Mouse (Mus musculus) bone marrow, adult 2 months (tissue): ENCODE results near the gene Gck.

ENCODE experiments used
- CTCF ChIP-seq: fragments of 200-500 bp; IDR thresholded peaks from 2 replicates; pipeline ENCODE4 v1.5.1; 2011; ENCODE audit warnings: low read length, control low read depth; ENCODE audit not compliant: control insufficient read depth, insufficient read depth
- POLR2A ChIP-seq: fragments of 200-500 bp; IDR thresholded peaks from 2 replicates; pipeline ENCODE4 v1.6.1; 2011; ENCODE audit warnings: low read depth, mild to moderate bottlenecking, control low read depth, low read length, borderline replicate concordance; ENCODE audit not compliant: control insufficient read depth

- TF ChIP-seq POLR2A: no peak
- TF ChIP-seq CTCF: no peak
These were observed 16.9 kb upstream of the Gck start for GRCm38 (mm10) chr11:5966751-5967150.
